Mouse (Mus musculus): ENCODE measurements around the gene Plce1.

DNA sequence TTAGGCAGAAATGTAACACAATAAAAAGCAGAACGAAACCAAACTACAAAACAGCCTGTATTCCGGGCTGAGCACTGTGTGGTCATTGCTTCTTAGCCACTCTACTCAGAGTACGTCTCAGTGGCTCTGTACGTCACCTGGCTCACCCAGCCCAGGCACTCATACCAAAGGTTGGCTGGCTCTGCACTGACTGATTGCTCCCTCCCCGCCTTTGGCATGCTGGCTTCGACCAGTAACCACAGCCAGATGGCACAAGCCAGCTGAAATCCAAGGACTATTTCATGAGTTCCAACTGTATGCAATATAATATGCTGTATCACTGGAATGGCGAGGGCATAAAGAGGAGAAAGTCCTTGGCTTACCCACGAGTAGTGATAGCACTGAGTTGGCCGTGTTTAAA is 121.9 kb downstream of the Plce1 start:
- TF ChIP-seq CTCF (conservative IDR thresholded peaks at IDR 0.05; ENCODE audit: insufficient read depth, insufficient read length, low read depth, low read length) (peak; percentile 41), POLR2A (IDR thresholded peaks at IDR 0.05; ENCODE audit: low read depth, low read length) (no peak)

All from kidney, adult 2 months (tissue).